Mouse (Mus musculus) Muller cell, postnatal 12 days (primary cell): ENCODE results near the gene Klrb1a.

ENCODE experiments used
- DNase-seq: peaks from one replicate; pipeline ENCODE4 v3.0.0-alpha.2; 2015; ENCODE audit errors: inconsistent ontology term

Gene Klrb1a

GRCm38 (mm10) chr6:128602026-128602425 lies 21.3 kb downstream of the Klrb1a start:
- peak; percentile 46 for DNase-seq

- no peak for DNase-seq
Measured at GRCm38 (mm10) chr6:128599555-128599954, 23.8 kb downstream of the Klrb1a start.

- DNase-seq, result no peak
Measured at GRCm38 (mm10) chr6:128598256-128599047, 24.9 kb downstream of the Klrb1a start.

GRCm38 (mm10) chr6:128597121-128597522 lies 26.2 kb downstream of the Klrb1a start:
- peak; percentile 91 for DNase-seq

DNA sequence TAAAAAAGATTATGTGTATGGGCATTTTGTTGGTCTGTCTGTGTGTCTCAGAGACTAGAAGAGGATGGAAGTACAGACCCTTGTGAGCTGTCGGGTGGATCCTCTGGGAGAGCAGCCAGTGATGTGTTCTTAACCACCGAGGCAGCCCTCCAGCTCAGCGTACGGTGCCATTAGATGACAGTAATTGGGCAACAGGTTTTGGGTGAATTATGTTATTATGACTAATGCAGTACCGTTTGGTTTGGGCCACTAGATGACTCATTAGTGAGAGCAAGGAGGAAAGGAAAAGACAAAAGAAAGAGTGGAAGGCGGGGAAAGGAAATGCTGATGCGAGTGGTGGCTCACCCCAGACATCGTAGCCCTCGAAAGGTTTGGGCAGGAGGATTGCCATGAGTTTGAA lies 28.7 kb downstream of the Klrb1a start:
- peak; percentile 73 for DNase-seq

- DNase-seq, result peak; percentile 69
Measured at GRCm38 (mm10) chr6:128589426-128589825, 33.9 kb downstream of the Klrb1a start.

DNA sequence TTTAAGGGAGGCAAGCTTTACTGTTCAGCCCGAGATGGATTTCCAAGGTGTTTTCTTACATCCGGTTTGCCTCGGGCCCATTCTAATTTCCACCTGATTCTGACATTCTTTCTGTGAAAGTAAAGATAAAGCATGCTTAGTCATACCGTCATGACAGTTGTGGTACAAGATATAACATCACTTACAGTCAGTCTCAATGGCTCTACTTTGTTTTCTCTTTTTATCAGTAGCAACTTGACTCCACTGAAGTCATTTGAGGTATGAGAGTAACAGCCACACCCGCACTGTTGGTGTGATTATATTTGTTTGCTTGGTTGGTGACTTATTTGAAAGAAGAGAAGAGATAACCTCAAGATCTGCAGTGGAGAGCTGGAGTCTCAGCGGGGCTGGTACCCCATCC lies 35.7 kb downstream of the Klrb1a start:
- DNase-seq, result no peak

- DNase-seq, result peak; percentile 34
Measured at GRCm38 (mm10) chr6:128585642-128586245, 37.6 kb downstream of the Klrb1a start.

- peak; percentile 51 for DNase-seq
Measured at GRCm38 (mm10) chr6:128584070-128584660, 39.2 kb downstream of the Klrb1a start.

DNA sequence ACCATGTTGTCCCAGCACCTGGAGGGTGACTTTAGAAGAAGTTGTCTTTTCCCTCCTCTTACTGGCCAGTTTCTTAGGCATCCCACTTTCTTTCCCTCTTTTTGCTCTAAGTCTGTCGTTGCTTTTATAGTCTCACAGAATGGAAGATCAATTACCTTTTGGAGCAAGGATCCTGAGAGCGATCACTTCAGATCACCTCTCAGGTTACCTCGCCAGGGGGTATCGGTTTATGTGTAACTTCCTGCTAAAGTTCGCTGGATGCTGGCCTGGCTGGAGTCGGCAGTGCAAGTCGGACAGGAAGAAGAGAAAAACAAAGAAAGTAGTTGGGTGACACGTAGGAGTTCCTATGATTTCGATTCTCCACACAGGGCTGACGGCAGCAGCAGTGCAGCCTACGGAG lies 41.8 kb downstream of the Klrb1a start, which contains the start of gene A2ml1:
A2ml1 (minus strand) TSS at position 101 of the 400 bp plus-strand sequence.
- DNase-seq, result no peak

DNA sequence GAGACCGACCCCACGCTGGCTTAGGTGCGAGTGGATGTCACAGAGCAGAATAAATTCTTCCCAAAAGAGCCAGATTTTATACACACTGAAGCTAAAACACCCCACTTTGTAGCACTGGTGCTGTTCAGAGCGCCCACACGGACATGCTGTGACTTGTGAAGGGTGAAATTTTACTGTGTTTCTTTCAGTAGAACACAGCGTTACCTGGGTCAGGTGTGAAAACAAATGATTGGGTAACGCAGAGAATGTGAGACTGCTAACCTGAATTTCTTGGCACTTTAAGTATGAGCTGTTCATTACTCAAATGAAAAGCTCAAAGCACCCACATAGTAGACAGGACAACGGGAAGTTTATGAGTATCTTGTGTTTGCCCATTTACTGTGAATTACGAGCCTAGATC lies 46.0 kb downstream of the Klrb1a start:
- DNase-seq, result no peak

GRCm38 (mm10) chr6:128566589-128566988 lies 56.7 kb downstream of the Klrb1a start:
- no peak for DNase-seq
